Mouse (Mus musculus) activated CD4-positive, CD25-positive, alpha-beta regulatory T cell, adult 4 months (primary cell): ENCODE measurements around the gene Ptprg. TPM values are rescaled to one million over a fixed set of nuclear protein-coding genes. Genes with fewer than 3 reads are reported as not detected.

Source experiments
- ATAC-seq: one replicate; pipeline ENCODE4 v1.8.0; 2017
- polyA plus RNA-seq, 2 experiments: library from polyadenylated mRNA; unstranded; fragments of 100-300 nt; shearing (Covaris generic); gene quantifications; one replicate each; pipeline ENCODE4 v1.2.1; 2017

The Ptprg gene
- polyA plus RNA-seq, result not detected

DNA sequence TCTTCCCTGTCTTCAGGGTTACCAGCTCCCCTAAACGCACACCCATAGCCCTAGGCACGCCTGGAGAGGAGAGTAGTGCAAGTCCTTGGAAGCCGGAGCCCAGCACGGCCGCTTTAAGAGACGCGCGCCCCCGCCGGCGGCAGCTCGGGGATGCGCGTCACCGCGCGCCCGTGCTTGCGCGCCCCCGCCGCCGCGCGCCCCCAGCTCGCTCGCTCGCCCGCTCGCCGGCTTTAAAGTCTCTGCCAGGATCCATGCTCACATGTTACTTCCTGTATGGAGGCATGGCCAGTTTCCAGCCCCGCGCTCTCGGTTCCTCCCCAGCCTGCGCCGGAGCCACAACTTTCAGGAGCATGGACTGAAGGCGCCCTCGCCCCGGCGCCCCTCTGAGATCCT is at the start of gene Ptprg:
TSS of gene Ptprg (plus strand) at position 260 of the 393 bp plus-strand sequence.
- no peak for ATAC-seq

- ATAC-seq, result no peak
Observed at GRCm38 (mm10) chr14:11503803-11504365, 49.4 kb upstream of the Ptprg start.

GRCm38 (mm10) chr14:11510173-11510572 is 43.2 kb upstream of the Ptprg start:
- no peak for ATAC-seq

GRCm38 (mm10) chr14:11519171-11519570 is 34.2 kb upstream of the Ptprg start:
- ATAC-seq, result no peak

DNA sequence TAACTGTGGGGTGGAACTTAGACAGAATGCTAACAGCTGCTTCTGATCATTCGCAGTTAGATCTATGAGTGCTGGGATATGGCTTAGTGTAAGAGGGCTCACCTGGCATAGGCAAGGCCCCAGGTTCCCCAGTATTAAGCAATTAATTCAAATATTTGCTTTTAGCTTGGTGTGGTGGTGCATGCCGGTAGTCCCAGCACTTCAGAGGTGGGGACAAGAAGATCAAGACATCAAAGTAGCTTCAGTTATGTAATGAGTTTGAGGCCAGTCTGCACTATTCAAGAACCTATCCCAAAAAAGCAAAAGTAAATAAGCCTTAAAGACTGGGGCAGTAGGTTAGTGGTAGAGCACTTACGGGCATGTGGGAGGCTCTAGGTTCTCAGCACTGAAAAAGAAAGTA is 30.3 kb upstream of the Ptprg start:
- no peak for ATAC-seq

- ATAC-seq, result no peak
Observed at GRCm38 (mm10) chr14:11529591-11529990, 23.7 kb upstream of the Ptprg start.

DNA sequence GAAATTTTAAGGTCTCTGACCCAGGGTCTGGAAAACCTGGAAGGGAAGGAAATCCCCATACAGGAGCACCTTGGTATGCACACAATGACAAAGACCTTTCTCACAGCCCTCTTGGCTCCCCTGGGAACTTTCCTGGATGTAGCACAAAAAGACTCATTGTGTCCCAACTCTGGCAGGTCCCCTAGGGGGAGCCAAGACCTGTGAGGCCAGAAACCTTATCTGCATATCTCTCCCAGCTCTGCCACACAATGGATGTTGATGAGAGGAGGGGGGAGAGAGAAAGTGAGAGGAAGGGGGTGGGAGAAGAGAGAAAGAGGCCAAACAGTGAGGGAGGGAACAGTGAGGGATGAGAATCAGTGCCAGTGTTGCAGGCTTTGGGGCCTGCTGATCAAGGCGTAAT is 18.9 kb upstream of the Ptprg start:
- no peak for ATAC-seq

- ATAC-seq, result no peak
Observed at GRCm38 (mm10) chr14:11536121-11536520, 17.2 kb upstream of the Ptprg start.

DNA sequence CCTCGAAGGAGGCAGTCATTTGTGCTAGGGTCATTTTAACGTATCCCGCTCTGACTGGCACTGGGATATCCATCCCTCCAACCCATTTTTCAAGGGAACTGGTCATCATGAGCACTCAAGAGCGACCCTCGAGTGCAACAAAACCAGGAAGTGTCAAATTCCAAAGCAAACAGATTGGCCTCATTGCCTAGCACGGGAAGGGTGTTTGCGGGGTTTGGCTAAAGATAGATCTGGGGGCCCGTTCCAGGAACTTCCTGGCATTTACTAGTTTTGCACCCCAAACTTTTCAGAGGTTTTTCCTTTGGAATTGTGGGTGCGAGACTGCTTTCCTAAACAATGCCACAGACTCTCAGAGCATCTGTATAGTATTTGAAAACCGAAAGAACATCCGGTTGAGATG is 1.4 kb upstream of the Ptprg start:
- no peak for ATAC-seq

DNA sequence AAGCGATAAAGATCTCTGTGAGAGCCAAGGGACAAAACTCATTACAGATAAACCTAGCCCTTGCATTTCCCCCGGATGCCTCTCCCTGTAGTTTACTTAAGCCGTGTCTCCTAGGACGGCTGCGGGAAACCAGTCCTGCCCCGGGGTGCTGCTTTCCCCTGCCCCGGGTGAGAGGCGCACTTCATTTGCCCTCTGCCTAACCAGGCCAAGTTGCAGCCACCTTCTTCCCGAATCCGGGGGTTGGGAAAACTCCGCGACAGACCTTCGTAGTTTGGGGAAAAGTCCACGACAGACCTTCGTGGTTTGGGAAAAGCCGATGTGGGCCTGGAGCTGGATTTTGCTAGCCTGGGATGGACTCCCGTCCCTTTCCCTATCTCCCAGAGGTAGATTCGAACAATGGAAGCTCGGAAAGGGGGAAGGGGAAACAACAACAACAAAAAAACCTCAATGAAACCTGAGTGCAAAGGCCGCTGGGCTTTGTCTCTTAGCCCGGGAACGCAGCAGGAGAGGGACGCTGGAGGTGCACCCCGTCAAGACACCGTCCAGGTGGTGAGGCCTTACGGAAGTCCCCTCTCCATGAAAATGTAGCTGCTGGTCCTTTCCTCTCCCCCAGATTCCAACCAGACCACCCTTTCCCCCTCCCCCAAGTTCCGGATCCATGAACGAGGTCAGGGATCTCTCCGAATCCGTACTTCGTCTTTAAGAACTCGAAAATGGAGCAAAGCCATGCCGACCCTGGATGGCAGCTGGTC is 635 bp upstream of the Ptprg start:
- no peak for ATAC-seq

DNA sequence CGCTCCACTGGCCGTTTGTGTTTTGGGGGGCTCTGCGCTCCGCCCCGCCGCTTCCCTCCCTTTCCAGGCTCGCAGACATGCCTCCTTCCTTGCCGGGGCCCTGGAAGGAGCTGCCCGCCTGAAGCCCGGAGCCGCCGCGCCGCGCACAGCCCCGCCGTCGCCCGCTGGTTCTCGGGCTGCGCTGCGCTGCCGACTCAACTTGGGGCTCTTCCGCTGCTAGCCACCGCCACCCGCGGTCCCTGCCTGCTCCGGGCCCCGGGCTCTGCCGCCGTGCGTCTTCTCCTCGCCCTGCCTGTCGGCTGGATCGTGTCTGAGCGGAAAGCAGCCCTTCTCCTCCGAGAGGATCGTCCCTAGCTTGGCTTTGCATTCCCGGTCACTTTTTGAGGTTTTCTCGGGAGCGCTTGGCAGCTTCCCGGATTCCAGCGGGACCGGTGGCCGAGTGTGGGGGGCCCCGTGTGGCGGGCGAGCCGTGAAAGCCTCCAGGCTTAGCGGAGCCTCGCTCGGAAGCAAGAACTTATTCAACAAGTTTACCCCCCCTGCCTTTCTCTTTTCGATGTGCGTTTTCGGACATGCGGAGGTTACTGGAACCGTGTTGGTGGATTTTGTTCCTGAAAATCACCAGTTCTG is 460 bp downstream of the Ptprg start:
- no peak for ATAC-seq

DNA sequence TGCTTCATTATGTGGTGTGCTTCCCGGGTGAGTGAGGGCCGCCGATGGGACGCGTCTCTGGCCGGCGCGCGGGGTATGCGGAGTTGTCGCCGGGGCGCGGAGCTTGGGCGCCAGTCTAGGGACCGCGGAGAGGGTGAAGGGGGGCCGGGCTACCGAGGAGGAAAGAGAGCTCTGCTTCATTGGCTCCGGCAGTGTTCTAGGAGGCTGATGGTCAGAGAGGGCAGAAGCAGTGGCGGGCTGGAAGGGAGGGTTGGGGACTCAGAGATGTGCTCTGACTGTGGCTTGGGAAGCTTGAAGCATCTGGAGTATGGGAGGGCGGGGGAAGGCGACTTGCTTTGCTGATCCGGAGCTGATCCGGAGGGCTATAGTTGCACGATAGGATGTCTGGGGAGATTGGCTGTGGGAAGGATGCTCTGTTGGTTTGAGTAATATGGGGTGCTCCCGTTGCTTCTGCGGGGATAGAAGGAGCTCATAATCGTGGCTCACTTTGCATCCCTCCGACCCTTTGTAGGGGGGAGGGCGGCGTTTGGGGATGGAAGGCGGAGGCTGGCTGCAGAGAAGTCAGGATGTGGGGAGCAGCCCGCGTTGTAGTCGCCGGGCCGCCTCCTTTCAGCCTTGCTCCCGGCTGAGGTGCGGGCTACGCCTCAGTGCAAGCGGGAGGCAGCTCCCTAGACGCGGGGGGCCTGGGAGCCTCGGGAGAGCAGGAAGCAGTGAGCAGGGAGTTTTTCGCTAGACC is 1.1 kb downstream of the Ptprg start:
- no peak for ATAC-seq

GRCm38 (mm10) chr14:11555061-11555501 is 1.7 kb downstream of the Ptprg start:
- ATAC-seq, result no peak

GRCm38 (mm10) chr14:11555521-11556355 is 2.4 kb downstream of the Ptprg start:
- no peak for ATAC-seq

GRCm38 (mm10) chr14:11556356-11557130 is 3.2 kb downstream of the Ptprg start:
- ATAC-seq, result no peak

- ATAC-seq, result no peak
Observed at GRCm38 (mm10) chr14:11558496-11558895, 5.2 kb downstream of the Ptprg start.

DNA sequence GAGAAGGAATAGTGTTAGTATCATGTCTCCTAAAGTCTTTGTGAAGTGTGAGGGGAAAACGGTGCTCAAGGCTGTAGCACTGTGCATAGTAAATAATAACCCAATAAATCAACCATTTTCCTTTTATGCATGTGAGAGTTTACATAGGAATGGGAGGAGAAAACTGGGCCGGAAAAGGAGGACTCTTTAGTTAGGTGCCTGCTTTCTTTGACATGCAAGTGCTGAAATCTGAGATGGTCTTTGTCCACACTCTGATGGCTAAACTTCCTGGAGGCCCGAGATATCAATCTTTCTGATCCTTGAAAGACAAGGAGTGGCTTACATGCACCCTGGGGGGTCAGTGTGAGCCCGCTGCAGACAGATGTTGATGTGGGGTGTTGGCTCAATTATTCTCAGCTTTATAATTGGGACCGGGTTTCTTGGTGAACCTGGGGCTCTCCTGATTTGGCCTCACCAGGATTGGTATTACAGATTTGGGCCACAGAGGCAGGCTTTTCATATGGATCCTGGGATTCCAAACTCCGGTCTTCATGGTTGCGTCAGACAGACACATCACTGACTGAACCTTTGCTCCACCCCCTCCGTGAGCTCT is 7.4 kb downstream of the Ptprg start:
- ATAC-seq, result no peak

- ATAC-seq, result no peak
Observed at GRCm38 (mm10) chr14:11561397-11561796, 8.1 kb downstream of the Ptprg start.

- no peak for ATAC-seq
Observed at GRCm38 (mm10) chr14:11562870-11563269, 9.5 kb downstream of the Ptprg start.

DNA sequence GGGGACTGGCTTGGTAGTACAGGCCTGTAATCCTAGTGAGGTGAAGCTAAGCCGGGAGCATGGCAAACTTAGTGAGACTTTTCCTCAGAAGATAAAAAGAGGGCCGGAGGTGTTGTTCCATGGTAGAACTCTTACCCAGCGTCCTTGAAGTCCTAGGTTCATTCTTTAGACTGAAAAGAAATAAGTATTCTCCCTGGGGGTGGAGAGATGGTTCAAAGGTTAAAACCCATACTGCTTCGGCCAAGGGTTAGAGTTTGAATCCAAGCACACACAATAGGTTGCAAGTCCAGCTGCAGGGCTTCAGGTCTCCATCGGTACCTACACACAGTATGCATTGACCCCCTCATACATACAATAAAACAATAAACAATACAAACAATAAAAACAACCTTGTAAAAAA is 10.3 kb downstream of the Ptprg start:
- no peak for ATAC-seq

GRCm38 (mm10) chr14:11564456-11564855 is 11.1 kb downstream of the Ptprg start:
- ATAC-seq, result no peak
